Mouse (Mus musculus) right cerebral cortex, postnatal 36 days (tissue): ENCODE measurements at regions not wholly inside any gene's neighbourhood (a gene's known extent, or its start where the extent isn't known, plus 50 kb on each side); places are given as distances from the start of the nearest gene placed in this dataset.
A peak's percentile ranks its signal among the peaks of the same experiment; 100 is the strongest.

Experiments used
- DNase-seq, 2 experiments: peaks; one replicate each; pipeline ENCODE4 v3.0.0; 2022; ENCODE audit warnings: low spot score in 2 of 2, mixed read lengths in 1 of 2

- DNase-seq: no peak
Observed at GRCm38 (mm10) chr13:25560339-25560738, 290.0 kb upstream of the Nrsn1 start.

- no peak for DNase-seq
Observed at GRCm38 (mm10) chr13:25554962-25555361, 284.7 kb upstream of the Nrsn1 start.

GRCm38 (mm10) chr13:25548551-25548950, 278.2 kb upstream of the Nrsn1 start:
- DNase-seq: no peak

GRCm38 (mm10) chr13:25547150-25548145, 277.1 kb upstream of the Nrsn1 start:
- no peak for DNase-seq

GRCm38 (mm10) chr13:25524094-25524493, 253.8 kb upstream of the Nrsn1 start:
- DNase-seq: no peak

GRCm38 (mm10) chr13:25507355-25507754, 237.1 kb upstream of the Nrsn1 start:
- DNase-seq: no peak

- no peak for DNase-seq
Observed at GRCm38 (mm10) chr13:25494492-25495034, 224.3 kb upstream of the Nrsn1 start.

- no peak for DNase-seq
Observed at GRCm38 (mm10) chr13:25490036-25490435, 219.7 kb upstream of the Nrsn1 start.

- DNase-seq: no peak
Observed at GRCm38 (mm10) chr13:25483309-25483708, 213.0 kb upstream of the Nrsn1 start.

GRCm38 (mm10) chr13:25451917-25452316, 181.6 kb upstream of the Nrsn1 start:
- DNase-seq: no peak

GRCm38 (mm10) chr13:25451357-25451861, 181.1 kb upstream of the Nrsn1 start:
- no peak for DNase-seq

- DNase-seq: no peak
Observed at GRCm38 (mm10) chr13:25429701-25430418, 159.6 kb upstream of the Nrsn1 start.

GRCm38 (mm10) chr13:25403182-25403795, 133.0 kb upstream of the Nrsn1 start:
- DNase-seq: no peak

GRCm38 (mm10) chr13:25402691-25403090, 132.4 kb upstream of the Nrsn1 start:
- DNase-seq: no peak

GRCm38 (mm10) chr13:25401936-25402504, 131.7 kb upstream of the Nrsn1 start:
- no peak for DNase-seq

- DNase-seq: no peak
Observed at GRCm38 (mm10) chr13:25392770-25393290, 122.5 kb upstream of the Nrsn1 start.

- DNase-seq: no peak
Observed at GRCm38 (mm10) chr13:25362627-25362967, 92.3 kb upstream of the Nrsn1 start.

GRCm38 (mm10) chr13:25361850-25362626, 91.7 kb upstream of the Nrsn1 start:
- peak; percentile 14 to 35 for DNase-seq

- DNase-seq: no peak
Observed at GRCm38 (mm10) chr13:25347558-25347957, 77.3 kb upstream of the Nrsn1 start.

GRCm38 (mm10) chr13:25343309-25343708, 73.0 kb upstream of the Nrsn1 start:
- no peak for DNase-seq
